Mouse (Mus musculus) heart, postnatal 0 days (tissue): ENCODE results near the gene Uri1. TPM values are rescaled to one million over a fixed set of nuclear protein-coding genes. Genes with fewer than 3 reads are reported as not detected.

Experiments used
- ATAC-seq: fragments of 200-750 bp; cut with Nextera tagmentation; 2 replicates; pipeline ENCODE4 v1.8.0; 2017; ENCODE audit warnings: low read depth, moderate number of reproducible peaks, moderate library complexity; ENCODE audit not compliant: insufficient read depth
- DNase-seq: peaks from one replicate; pipeline ENCODE4 v3.0.0-alpha.2; 2016; ENCODE audit warnings: low spot score
- H3K27ac ChIP-seq: fragments of 300-500 bp; sonication (generic); 2 replicates; pipeline ENCODE4 v1.5.1; 2014; ENCODE audit warnings: low read depth, mild to moderate bottlenecking
- H3K27me3 ChIP-seq: fragments of 300-500 bp; sonication (generic); 2 replicates; pipeline ENCODE4 v1.6.1; 2014; ENCODE audit warnings: low read length, mixed read lengths; ENCODE audit not compliant: control insufficient read depth, insufficient read depth
- H3K36me3 ChIP-seq: fragments of 300-500 bp; sonication (generic); replicated peaks from 2 replicates; pipeline ENCODE4 v1.6.1; 2014; ENCODE audit warnings: low read length, mixed read lengths; ENCODE audit not compliant: control insufficient read depth, insufficient read depth
- H3K4me1 ChIP-seq: fragments of 300-500 bp; sonication (generic); 2 replicates; pipeline ENCODE4 v1.6.1; 2014; ENCODE audit warnings: antibody characterized with exemption; ENCODE audit not compliant: control insufficient read depth, insufficient read depth
- H3K4me2 ChIP-seq: fragments of 300-500 bp; sonication (generic); 2 replicates; pipeline ENCODE4 v1.6.1; 2014; ENCODE audit warnings: low read depth, mild to moderate bottlenecking, low read length, moderate library complexity
- H3K4me3 ChIP-seq: fragments of 300-500 bp; sonication (generic); 2 replicates; pipeline ENCODE4 v1.5.1; 2014; ENCODE audit warnings: low read depth, low read length
- H3K9ac ChIP-seq: fragments of 300-500 bp; sonication (generic); replicated peaks from 2 replicates; pipeline ENCODE4 v1.6.1; 2014; ENCODE audit warnings: low read depth, low read length, mixed read lengths
- H3K9me3 ChIP-seq: fragments of 300-500 bp; sonication (generic); replicated peaks from 2 replicates; pipeline ENCODE4 v1.6.1; 2016; ENCODE audit warnings: low read length; ENCODE audit not compliant: control insufficient read depth
- CTCF ChIP-seq: IDR thresholded peaks from 2 replicates; pipeline ENCODE4 v1.5.1; 2016; ENCODE audit warnings: antibody characterized with exemption, control low read depth, low read depth
- EP300 ChIP-seq: IDR thresholded peaks from 2 replicates; pipeline ENCODE4 v1.6.1; 2016; ENCODE audit warnings: antibody characterized with exemption, low read depth
- WGBS: fragments of 180-500 bp; shearing (Covaris S2); extraction: QIAGEN DNeasy Blood & Tissue Kit; methylation state at CpG from one replicate; pipeline ENCODE4 v1.1.7; 2014; 5-methylcytosine and 5-hydroxymethylcytosine counted together
- polyA plus RNA-seq: library from polyadenylated mRNA; unstranded; fragments of >200 nt; fragmentation: Nextera tagmentation; extraction: Ambion mirVana; gene quantifications from 2 replicates; pipeline ENCODE4 v1.2.1, GENCODE M21; 2015
- total RNA-seq: library from RNA; depleted of rRNA; stranded (reverse); fragments of >200 nt; gene quantifications from 2 replicates; pipeline ENCODE4 v1.2.3, GENCODE M21; 2014; ENCODE audit warnings: low replicate concordance

The Uri1 gene
- total and polyA plus RNA-seq, 2 experiments from 2014 or later = 22.2 to 25.3 TPM

DNA sequence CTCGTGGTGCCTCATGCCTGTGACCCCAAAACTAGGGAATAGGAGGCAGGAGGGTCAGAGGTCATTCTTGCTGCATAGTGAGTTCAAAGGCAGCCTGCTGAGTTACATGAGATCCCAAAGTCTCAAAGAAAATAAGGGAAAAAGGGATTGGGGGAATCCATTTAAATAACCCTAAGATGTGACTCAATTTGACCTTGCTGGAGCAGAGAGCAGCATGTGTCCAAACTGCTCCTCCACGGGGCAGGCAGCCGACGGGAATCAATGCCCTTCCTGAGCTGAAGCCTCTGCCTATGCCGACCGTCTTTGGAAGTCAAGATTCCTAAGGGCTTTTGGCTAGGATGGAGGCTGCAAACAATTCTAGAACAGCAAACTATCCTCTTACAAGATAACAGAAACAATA, 39.9 kb downstream of the Uri1 start:
- DNase-seq (no peak), ATAC-seq (no peak)
- Histone ChIP-seq H3K27ac (no peak overlapping the region), H3K4me3 (no peak overlapping the region), H3K36me3 (peaks cover 17% of the 10 kb centered on the region), H3K9me3 (no peaks in the 10 kb centered on the region), H3K4me1 (no peaks in the 10 kb centered on the region), H3K27me3 (no peaks in the 10 kb centered on the region), H3K9ac (no peak overlapping the region), H3K4me2 (no peak overlapping the region)
- WGBS = 37% methylated on average over 6 of the region's 6 CpGs
- TF ChIP-seq EP300 = no peak
- no peak for TF ChIP-seq CTCF

DNA sequence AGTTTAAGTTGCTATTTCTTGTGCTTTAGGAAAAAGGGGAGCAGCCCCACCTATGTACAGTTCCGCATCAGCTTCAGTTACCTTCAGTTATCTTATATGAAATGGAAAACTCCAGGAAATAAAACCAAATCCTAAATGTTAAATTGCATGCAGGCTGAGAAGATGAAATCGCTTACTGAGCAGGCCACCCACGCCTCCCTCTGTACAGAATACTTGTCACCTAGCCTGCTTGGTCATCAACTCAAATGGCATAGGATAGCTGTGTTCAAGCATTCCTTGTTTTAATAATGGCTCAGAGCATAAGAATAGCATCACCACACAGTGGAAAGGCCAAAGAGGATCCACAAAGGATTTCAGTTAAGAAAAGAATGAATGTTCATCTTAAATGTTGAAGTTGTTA, 43.6 kb downstream of the Uri1 start:
- WGBS = 81% methylated on average over 3 of the region's 3 CpGs
- DNase-seq (no peak), ATAC-seq (no peak)
- Histone ChIP-seq H3K36me3 (peaks cover 19% of the 10 kb centered on the region), H3K4me2 (no peak overlapping the region), H3K4me1 (no peaks in the 10 kb centered on the region), H3K27ac (no peak overlapping the region), H3K27me3 (no peaks in the 10 kb centered on the region), H3K9me3 (no peaks in the 10 kb centered on the region), H3K4me3 (no peak overlapping the region), H3K9ac (no peak overlapping the region)
- no peak for TF ChIP-seq CTCF
- no peak for TF ChIP-seq EP300

- Histone ChIP-seq H3K27ac (no peak overlapping the region), H3K36me3 (peaks cover 19% of the 10 kb centered on the region), H3K4me2 (no peak overlapping the region), H3K27me3 (no peaks in the 10 kb centered on the region), H3K4me1 (no peaks in the 10 kb centered on the region), H3K9me3 (no peaks in the 10 kb centered on the region), H3K9ac (no peak overlapping the region), H3K4me3 (no peak overlapping the region)
- 87% methylated on average over 4 of the region's 4 CpGs for WGBS
- no peak for TF ChIP-seq EP300
- no peak for TF ChIP-seq CTCF
- ATAC-seq = no peak
- no peak for DNase-seq
Measured at GRCm38 (mm10) chr7:37978412-37978811, 44.9 kb downstream of the Uri1 start.

DNA sequence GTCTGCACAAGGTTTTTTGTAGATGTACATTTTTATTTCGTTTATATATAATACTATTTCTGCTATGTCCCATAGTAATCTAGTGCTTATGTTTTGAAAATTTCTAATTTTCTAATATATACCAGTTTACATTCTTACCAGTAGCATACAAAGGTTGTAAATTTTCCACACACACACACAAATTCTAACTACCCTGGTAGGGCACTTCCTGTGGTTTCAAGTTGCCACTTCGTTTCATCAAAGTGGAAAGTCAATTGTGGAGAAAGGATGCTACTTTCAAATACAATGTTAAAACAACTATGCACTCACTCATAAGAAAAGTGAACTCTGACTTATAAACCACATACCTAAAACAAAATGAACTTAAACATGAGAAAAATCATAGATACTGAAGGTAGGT, 45.7 kb downstream of the Uri1 start:
- Histone ChIP-seq H3K27ac (no peak overlapping the region), H3K4me3 (no peak overlapping the region), H3K9ac (no peak overlapping the region), H3K4me1 (no peaks in the 10 kb centered on the region), H3K27me3 (no peaks in the 10 kb centered on the region), H3K36me3 (peaks cover 19% of the 10 kb centered on the region), H3K4me2 (no peak overlapping the region), H3K9me3 (no peaks in the 10 kb centered on the region)
- WGBS = 89% methylated on average over 2 of the region's 2 CpGs
- ATAC-seq (no peak), DNase-seq (no peak)
- TF ChIP-seq CTCF (no peak), EP300 (no peak)

GRCm38 (mm10) chr7:37972999-37973555, 50.3 kb downstream of the Uri1 start:
- Histone ChIP-seq H3K9me3 (no peaks in the 10 kb centered on the region), H3K9ac (no peak overlapping the region), H3K4me1 (no peaks in the 10 kb centered on the region), H3K27ac (no peak overlapping the region), H3K4me3 (no peak overlapping the region), H3K27me3 (no peaks in the 10 kb centered on the region), H3K4me2 (no peak overlapping the region), H3K36me3 (no peaks in the 10 kb centered on the region; the same call in 1 of the 2 replicates)
- no peak for TF ChIP-seq EP300
- TF ChIP-seq CTCF = no peak
- 63% methylated on average over 2 of the region's 2 CpGs for WGBS
- ATAC-seq = no peak
- DNase-seq = no peak

DNA sequence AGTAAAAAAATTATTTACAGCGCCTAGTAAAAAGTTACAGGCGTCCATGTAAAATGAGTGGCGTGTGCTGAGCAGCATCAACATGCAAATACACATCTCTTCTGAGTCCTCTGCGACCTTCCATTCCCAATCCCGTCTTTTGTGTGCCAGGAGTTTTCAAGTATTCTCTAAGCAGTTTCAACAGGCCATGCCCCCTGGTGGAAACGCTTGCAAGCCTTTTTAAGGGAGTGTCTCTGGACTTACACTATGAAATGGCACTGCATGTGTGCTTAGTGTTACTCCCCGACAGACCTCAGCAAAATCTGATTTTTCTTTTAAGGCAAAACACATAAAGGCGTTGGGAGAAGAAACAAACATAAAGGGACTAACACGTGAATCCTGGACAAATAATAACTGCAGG, 50.8 kb downstream of the Uri1 start:
- no peaks in the 10 kb centered on the region; the same call in 1 of the 2 replicates for H3K36me3 ChIP-seq
- H3K27me3 ChIP-seq = no peaks in the 10 kb centered on the region
- no peaks in the 10 kb centered on the region for H3K9me3 ChIP-seq
- no peak overlapping the region for H3K27ac ChIP-seq
- H3K9ac ChIP-seq = no peak overlapping the region
- WGBS = 68% methylated on average over 9 of the region's 9 CpGs
- no peak for TF ChIP-seq EP300
- peak; percentile 30 for TF ChIP-seq CTCF
- no peak for ATAC-seq
- no peaks in the 10 kb centered on the region for H3K4me1 ChIP-seq
- no peak overlapping the region for H3K4me3 ChIP-seq
- DNase-seq = no peak
- H3K4me2 ChIP-seq = no peak overlapping the region
